Mouse (Mus musculus): Measurements from ENCODE around the gene 4931422A03Rik.
"Not testable (repeated sequence)": the region's sequence is repeated elsewhere in the genome, so short reads cannot be mapped to it uniquely, and the experiment has no call there.

Gene 4931422A03Rik

GRCm38 (mm10) chr2:104027458-104028138 lies 563 bp downstream of the 4931422A03Rik start, which contains the start of gene Fbxo3:
Gene Fbxo3 (plus strand): TSS chr2:104027721.
- no peak for DNase-seq (ENCODE audit: extremely low read depth, low read depth, low spot score)

GRCm38 (mm10) chr2:104024656-104025055 lies 3.5 kb downstream of the 4931422A03Rik start:
- DNase-seq (ENCODE audit: extremely low read depth, low read depth, low spot score) = no peak

GRCm38 (mm10) chr2:104023096-104023495 lies 5.1 kb downstream of the 4931422A03Rik start:
- DNase-seq (ENCODE audit: extremely low read depth, low read depth, low spot score) = no peak

- DNase-seq (ENCODE audit: extremely low read depth, low read depth, low spot score) = not testable (repeated sequence)
Measured at GRCm38 (mm10) chr2:104008853-104009252, 19.3 kb downstream of the 4931422A03Rik start.

- no peak for DNase-seq (ENCODE audit: extremely low read depth, low read depth, low spot score)
Measured at GRCm38 (mm10) chr2:104007793-104008519, 20.2 kb downstream of the 4931422A03Rik start.

- DNase-seq (ENCODE audit: extremely low read depth, low read depth, low spot score) = no peak
Measured at GRCm38 (mm10) chr2:104002711-104003413, 25.3 kb downstream of the 4931422A03Rik start.

- DNase-seq (ENCODE audit: extremely low read depth, low read depth, low spot score) = no peak
Measured at GRCm38 (mm10) chr2:104001861-104002260, 26.3 kb downstream of the 4931422A03Rik start.

- DNase-seq (ENCODE audit: extremely low read depth, low read depth, low spot score) = no peak
Measured at GRCm38 (mm10) chr2:104001076-104001475, 27.1 kb downstream of the 4931422A03Rik start.

GRCm38 (mm10) chr2:103992618-103993332 lies 35.4 kb downstream of the 4931422A03Rik start:
- DNase-seq (ENCODE audit: extremely low read depth, low read depth, low spot score) = no peak

GRCm38 (mm10) chr2:103992162-103992561 lies 36.0 kb downstream of the 4931422A03Rik start:
- no peak for DNase-seq (ENCODE audit: extremely low read depth, low read depth, low spot score)

- DNase-seq (ENCODE audit: extremely low read depth, low read depth, low spot score) = no peak
Measured at GRCm38 (mm10) chr2:103991303-103991702, 36.9 kb downstream of the 4931422A03Rik start.

- DNase-seq (ENCODE audit: extremely low read depth, low read depth, low spot score) = no peak
Measured at GRCm38 (mm10) chr2:103989724-103990123, 38.4 kb downstream of the 4931422A03Rik start.

- DNase-seq (ENCODE audit: extremely low read depth, low read depth, low spot score) = not testable (repeated sequence)
Measured at GRCm38 (mm10) chr2:103987595-103987994, 40.6 kb downstream of the 4931422A03Rik start.

GRCm38 (mm10) chr2:103983146-103983545 lies 45.0 kb downstream of the 4931422A03Rik start:
- DNase-seq (ENCODE audit: extremely low read depth, low read depth, low spot score) = no peak

- DNase-seq (ENCODE audit: extremely low read depth, low read depth, low spot score) = no peak
Measured at GRCm38 (mm10) chr2:103982250-103982649, 45.9 kb downstream of the 4931422A03Rik start.

- DNase-seq (ENCODE audit: extremely low read depth, low read depth, low spot score) = no peak
Measured at GRCm38 (mm10) chr2:103977716-103978115, 50.4 kb downstream of the 4931422A03Rik start.

GRCm38 (mm10) chr2:103977216-103977615 lies 50.9 kb downstream of the 4931422A03Rik start:
- no peak for DNase-seq (ENCODE audit: extremely low read depth, low read depth, low spot score)

GRCm38 (mm10) chr2:103975904-103976303 lies 52.3 kb downstream of the 4931422A03Rik start:
- no peak for DNase-seq (ENCODE audit: extremely low read depth, low read depth, low spot score)

- no peak for DNase-seq (ENCODE audit: extremely low read depth, low read depth, low spot score)
Measured at GRCm38 (mm10) chr2:103971838-103972237, 56.3 kb downstream of the 4931422A03Rik start.

- DNase-seq (ENCODE audit: extremely low read depth, low read depth, low spot score) = no peak
Measured at GRCm38 (mm10) chr2:103970791-103971649, 57.1 kb downstream of the 4931422A03Rik start.

Data from fat pad, adult 2 months (tissue).